Mouse (Mus musculus): ENCODE measurements at regions not wholly inside any gene's neighbourhood (a gene's known extent, or its start where the extent isn't known, plus 50 kb on each side); places are given as distances from the start of the nearest gene placed in this dataset.

- TF ChIP-seq CTCF (IDR thresholded peaks at IDR 0.05; ENCODE audit: insufficient read depth, low read depth, low read length) (no peak), POLR2A (IDR thresholded peaks at IDR 0.05; ENCODE audit: insufficient read depth, low read depth, low read length) (no peak)
Observed at GRCm38 (mm10) chr13:37495272-37495932, 150.4 kb downstream of the Ly86 start.

All from olfactory bulb, adult 2 months (tissue).